Mouse (Mus musculus): ENCODE results near the gene Cmtm4. TPM values are rescaled to one million over a fixed set of nuclear protein-coding genes. Genes with fewer than 3 reads are reported as not detected.

The Cmtm4 gene
- total RNA-seq, 1 experiment = 21.3 TPM

DNA sequence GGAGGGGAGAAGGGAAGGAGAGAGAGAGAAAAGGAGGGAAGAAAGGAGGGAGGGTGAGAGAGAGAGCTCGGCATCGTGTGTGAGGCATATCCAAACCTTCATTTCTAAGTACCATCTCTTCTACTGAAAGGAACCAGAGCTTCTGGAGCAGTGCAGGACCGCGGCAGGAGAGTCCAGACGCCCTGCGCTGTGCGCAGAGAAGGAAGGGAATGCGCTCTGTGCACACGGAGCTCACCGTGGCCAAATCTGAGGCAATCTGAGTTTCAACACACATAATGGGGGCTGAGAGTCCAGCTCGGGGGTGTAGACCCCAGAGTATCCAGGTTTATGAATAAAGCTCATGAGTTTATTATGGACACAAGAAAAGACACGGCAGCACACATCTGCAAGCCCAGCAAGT lies 26.0 kb downstream of the Cmtm4 start:
- Histone ChIP-seq H3K27ac (ENCODE audit: insufficient read depth, low read depth, low read length, poor library complexity, severe bottlenecking) (no peak overlapping the region), H3K9ac (ENCODE audit: insufficient read depth, low read depth, low read length, poor library complexity, severe bottlenecking) (no peak overlapping the region), H3K36me3 (ENCODE audit: control insufficient read depth, insufficient read depth, low read length, poor library complexity, severe bottlenecking) (peaks cover 2% of the 10 kb centered on the region; the same call in 1 of the 2 replicates), H3K4me3 (ENCODE audit: insufficient read depth in 1 of 2, low read depth in 1 of 2, low read length in 2 of 2, poor library complexity in 1 of 2, severe bottlenecking in 1 of 2) (no peak overlapping the region), H3K4me1 (ENCODE audit: control insufficient read depth in 2 of 2, insufficient read depth in 2 of 2, low read length in 2 of 2, poor library complexity in 1 of 2) (peaks cover 0 to 9% of the 10 kb centered on the region in 2 experiments; a peak in 1 of 4 replicates), H3K9me3 (ENCODE audit: control insufficient read depth, insufficient read depth, low read depth, low read length) (no peaks in the 10 kb centered on the region)
- TF ChIP-seq MAFK (IDR thresholded peaks at IDR 0.05; ENCODE audit: insufficient read depth, low read depth, low read length) (no peak), ZC3H11A (IDR thresholded peaks at IDR 0.05; ENCODE audit: borderline replicate concordance, low read depth, low read length) (no peak)
- DNase-seq (ENCODE audit: low read depth, low spot score) = no peak
- in situ Hi-C loops (cut with MboI; ENCODE audit: low sequenced_read_pairs in 2 of 2, unreplicated experiment in 2 of 2) = no loop called here

DNA sequence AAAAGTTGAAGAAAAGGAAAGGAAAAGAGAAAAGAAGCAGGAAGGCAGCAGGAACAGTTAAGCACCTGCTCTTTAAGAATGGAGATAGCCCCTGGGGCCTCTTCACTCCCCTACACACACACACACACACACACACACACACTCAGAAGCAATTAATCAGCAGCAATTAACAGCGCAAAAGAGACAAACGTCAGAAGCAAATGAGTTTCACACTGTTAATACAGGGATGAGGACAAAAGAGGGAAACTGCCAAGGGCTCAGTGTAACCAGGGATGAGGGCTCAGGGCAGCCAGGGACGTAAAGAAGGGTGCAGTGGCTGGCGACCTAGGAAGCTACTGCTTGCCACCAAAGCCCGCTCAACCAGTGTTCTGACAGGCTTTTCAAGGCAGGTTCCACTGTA lies 28.2 kb downstream of the Cmtm4 start:
- no peak overlapping the region for H3K4me3 ChIP-seq (ENCODE audit: insufficient read depth in 1 of 2, low read depth in 1 of 2, low read length in 2 of 2, poor library complexity in 1 of 2, severe bottlenecking in 1 of 2)
- H3K9ac ChIP-seq (ENCODE audit: insufficient read depth, low read depth, low read length, poor library complexity, severe bottlenecking) = no peak overlapping the region
- no peaks in the 10 kb centered on the region for H3K9me3 ChIP-seq (ENCODE audit: control insufficient read depth, insufficient read depth, low read depth, low read length)
- no peak for DNase-seq (ENCODE audit: low read depth, low spot score)
- in situ Hi-C loops (cut with MboI; ENCODE audit: low sequenced_read_pairs in 2 of 2, unreplicated experiment in 2 of 2) = no loop called here
- H3K4me1 ChIP-seq (ENCODE audit: control insufficient read depth in 2 of 2, insufficient read depth in 2 of 2, low read length in 2 of 2, poor library complexity in 1 of 2) = peaks cover 0 to 3% of the 10 kb centered on the region in 2 experiments; a peak in 1 of 4 replicates
- H3K27ac ChIP-seq (ENCODE audit: insufficient read depth, low read depth, low read length, poor library complexity, severe bottlenecking) = no peak overlapping the region
- TF ChIP-seq CHD2 (IDR thresholded peaks at IDR 0.05; ENCODE audit: low read depth, low read length) (no peak), MAFK (IDR thresholded peaks at IDR 0.05; ENCODE audit: insufficient read depth, low read depth, low read length) (no peak), ZC3H11A (IDR thresholded peaks at IDR 0.05; ENCODE audit: borderline replicate concordance, low read depth, low read length) (no peak), ZNF384 (IDR thresholded peaks at IDR 0.05; ENCODE audit: low read depth, low read length) (no peak), HCFC1 (IDR thresholded peaks at IDR 0.05; ENCODE audit: borderline replicate concordance, insufficient read depth, low read length) (no peak)
- H3K36me3 ChIP-seq (ENCODE audit: control insufficient read depth, insufficient read depth, low read length, poor library complexity, severe bottlenecking) = peaks cover 5% of the 10 kb centered on the region; the same call in 1 of the 2 replicates

DNA sequence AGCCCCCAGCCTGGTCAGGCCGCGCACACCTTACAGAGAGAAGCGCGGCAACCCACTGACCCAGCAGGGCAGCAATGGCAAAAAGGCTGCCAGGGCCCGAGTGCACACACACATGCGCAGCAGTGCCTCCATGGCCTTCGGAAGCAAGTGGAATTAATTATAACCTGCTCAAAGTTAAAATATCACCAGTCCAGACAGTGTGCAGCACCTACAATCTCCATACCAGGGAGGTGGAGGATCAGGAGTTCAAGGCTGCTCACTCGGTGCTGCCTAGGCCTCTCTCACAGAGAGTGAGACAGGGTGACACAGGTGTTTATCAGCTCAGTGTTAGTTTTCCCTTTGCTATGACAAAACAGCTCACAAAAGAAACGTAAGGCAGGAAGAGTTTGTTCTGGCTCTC lies 29.9 kb downstream of the Cmtm4 start:
- DNase-seq (ENCODE audit: low read depth, low spot score) = no peak
- in situ Hi-C loops (cut with MboI; ENCODE audit: low sequenced_read_pairs in 2 of 2, unreplicated experiment in 2 of 2) = no loop called here
- H3K27ac ChIP-seq (ENCODE audit: insufficient read depth, low read depth, low read length, poor library complexity, severe bottlenecking) = no peak overlapping the region
- no peaks in the 10 kb centered on the region for H3K9me3 ChIP-seq (ENCODE audit: control insufficient read depth, insufficient read depth, low read depth, low read length)
- TF ChIP-seq HCFC1 (IDR thresholded peaks at IDR 0.05; ENCODE audit: borderline replicate concordance, insufficient read depth, low read length) (no peak), ZC3H11A (IDR thresholded peaks at IDR 0.05; ENCODE audit: borderline replicate concordance, low read depth, low read length) (no peak), MAFK (IDR thresholded peaks at IDR 0.05; ENCODE audit: insufficient read depth, low read depth, low read length) (no peak), ZNF384 (IDR thresholded peaks at IDR 0.05; ENCODE audit: low read depth, low read length) (no peak), CHD2 (IDR thresholded peaks at IDR 0.05; ENCODE audit: low read depth, low read length) (no peak)
- no peaks in the 10 kb centered on the region for H3K4me1 ChIP-seq (ENCODE audit: control insufficient read depth in 2 of 2, insufficient read depth in 2 of 2, low read length in 2 of 2, poor library complexity in 1 of 2)
- H3K9ac ChIP-seq (ENCODE audit: insufficient read depth, low read depth, low read length, poor library complexity, severe bottlenecking) = no peak overlapping the region
- H3K36me3 ChIP-seq (ENCODE audit: control insufficient read depth, insufficient read depth, low read length, poor library complexity, severe bottlenecking) = peaks cover 6% of the 10 kb centered on the region; the same call in 1 of the 2 replicates
- H3K4me3 ChIP-seq (ENCODE audit: insufficient read depth in 1 of 2, low read depth in 1 of 2, low read length in 2 of 2, poor library complexity in 1 of 2, severe bottlenecking in 1 of 2) = no peak overlapping the region

DNA sequence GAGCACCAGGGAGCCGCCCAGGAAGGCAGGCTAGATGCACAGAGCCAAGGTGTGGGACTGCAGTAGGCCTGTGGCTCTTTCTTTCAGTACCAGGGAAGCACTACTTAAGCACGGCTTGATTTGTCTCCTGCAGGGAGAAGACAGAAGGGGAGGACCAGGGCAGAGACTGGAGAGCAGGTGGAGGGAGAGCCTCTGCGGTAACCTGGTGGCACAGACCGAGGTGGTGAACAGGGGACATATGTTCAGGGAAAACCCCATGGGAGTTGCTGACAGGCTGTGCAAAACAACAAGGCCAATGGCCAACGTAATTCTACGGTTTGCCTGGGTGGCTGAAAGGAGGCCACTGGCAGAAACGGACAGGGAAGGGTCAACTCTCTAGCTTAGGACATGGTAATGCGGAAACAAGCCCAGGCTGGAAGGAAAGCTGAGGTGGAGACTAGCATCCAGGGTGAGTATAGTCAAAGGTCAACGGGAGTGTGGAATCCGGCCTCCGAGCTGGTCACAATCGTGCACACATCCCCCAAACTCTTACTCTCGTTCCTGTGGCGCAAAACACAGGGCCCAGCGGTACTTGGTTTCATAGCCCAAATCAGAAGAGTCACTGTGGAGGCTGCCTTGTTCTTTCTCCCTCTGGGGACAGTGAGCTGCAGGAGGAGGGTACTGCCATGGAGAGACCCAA lies 35.7 kb downstream of the Cmtm4 start:
- in situ Hi-C loops (cut with MboI; ENCODE audit: low sequenced_read_pairs in 2 of 2, unreplicated experiment in 2 of 2) = no loop called here
- H3K4me1 ChIP-seq (ENCODE audit: control insufficient read depth in 2 of 2, insufficient read depth in 2 of 2, low read length in 2 of 2, poor library complexity in 1 of 2) = peaks cover 0 to 7% of the 10 kb centered on the region in 2 experiments; a peak in 1 of 4 replicates
- H3K36me3 ChIP-seq (ENCODE audit: control insufficient read depth, insufficient read depth, low read length, poor library complexity, severe bottlenecking) = peaks cover 7% of the 10 kb centered on the region; the same call in 1 of the 2 replicates
- no peak overlapping the region for H3K4me3 ChIP-seq (ENCODE audit: insufficient read depth in 1 of 2, low read depth in 1 of 2, low read length in 2 of 2, poor library complexity in 1 of 2, severe bottlenecking in 1 of 2)
- H3K9me3 ChIP-seq (ENCODE audit: control insufficient read depth, insufficient read depth, low read depth, low read length) = no peaks in the 10 kb centered on the region
- no peak for DNase-seq (ENCODE audit: low read depth, low spot score)
- TF ChIP-seq HCFC1 (IDR thresholded peaks at IDR 0.05; ENCODE audit: borderline replicate concordance, insufficient read depth, low read length) (no peak), MAFK (IDR thresholded peaks at IDR 0.05; ENCODE audit: insufficient read depth, low read depth, low read length) (no peak), CHD2 (IDR thresholded peaks at IDR 0.05; ENCODE audit: low read depth, low read length) (no peak), ZC3H11A (IDR thresholded peaks at IDR 0.05; ENCODE audit: borderline replicate concordance, low read depth, low read length) (no peak), ZNF384 (IDR thresholded peaks at IDR 0.05; ENCODE audit: low read depth, low read length) (no peak)
- no peak overlapping the region for H3K9ac ChIP-seq (ENCODE audit: insufficient read depth, low read depth, low read length, poor library complexity, severe bottlenecking)
- no peak overlapping the region for H3K27ac ChIP-seq (ENCODE audit: insufficient read depth, low read depth, low read length, poor library complexity, severe bottlenecking)

All from ES-E14 (cell line).